Mouse (Mus musculus) intestine, embryonic 15.5 days (tissue): ENCODE data around the gene Csde1. TPM values are rescaled to one million over a fixed set of nuclear protein-coding genes. Genes with fewer than 3 reads are reported as not detected.

Experiments used
- ATAC-seq: fragments of 200-750 bp; cut with Nextera tagmentation; 2 replicates; pipeline ENCODE4 v1.8.0; 2017; ENCODE audit warnings: moderate TSS enrichment, moderate library complexity
- H3K27ac ChIP-seq: fragments of 300-500 bp; sonication (generic); 2 replicates; pipeline ENCODE4 v1.5.1; 2015; ENCODE audit warnings: mild to moderate bottlenecking, inconsistent platforms
- H3K27me3 ChIP-seq: fragments of 300-500 bp; sonication (generic); replicated peaks from 2 replicates; pipeline ENCODE4 v1.6.1; 2015; ENCODE audit warnings: inconsistent platforms
- H3K36me3 ChIP-seq: fragments of 300-500 bp; sonication (generic); 2 replicates; pipeline ENCODE4 v1.6.1; 2015; ENCODE audit warnings: inconsistent platforms
- H3K4me1 ChIP-seq: fragments of 300-500 bp; sonication (generic); replicated peaks from 2 replicates; pipeline ENCODE4 v1.6.1; 2015; ENCODE audit warnings: inconsistent platforms
- H3K4me2 ChIP-seq: fragments of 300-500 bp; sonication (generic); replicated peaks from 2 replicates; pipeline ENCODE4 v1.6.1; 2015; ENCODE audit warnings: mild to moderate bottlenecking, inconsistent platforms
- H3K4me3 ChIP-seq: fragments of 300-500 bp; sonication (generic); replicated peaks from 2 replicates; pipeline ENCODE4 v1.5.1; 2015; ENCODE audit warnings: inconsistent platforms
- H3K9ac ChIP-seq: fragments of 300-500 bp; sonication (generic); 2 replicates; pipeline ENCODE4 v1.6.1; 2015; ENCODE audit warnings: inconsistent platforms
- H3K9me3 ChIP-seq: fragments of 300-500 bp; sonication (generic); 2 replicates; pipeline ENCODE4 v1.6.1; 2016; ENCODE audit warnings: inconsistent platforms
- WGBS: fragments of 180-500 bp; shearing (Covaris S2); methylation state at CpG from one replicate; pipeline ENCODE4 v1.1.7; 2015; 5-methylcytosine and 5-hydroxymethylcytosine counted together
- polyA plus RNA-seq: library from polyadenylated mRNA; unstranded; fragments of >200 nt; fragmentation: Nextera tagmentation; extraction: Ambion mirVana; gene quantifications from 2 replicates; pipeline ENCODE4 v1.2.1, GENCODE M21; 2015

Gene Csde1
- polyA plus RNA-seq, 1 experiment from 2014 or later = 301 TPM

DNA sequence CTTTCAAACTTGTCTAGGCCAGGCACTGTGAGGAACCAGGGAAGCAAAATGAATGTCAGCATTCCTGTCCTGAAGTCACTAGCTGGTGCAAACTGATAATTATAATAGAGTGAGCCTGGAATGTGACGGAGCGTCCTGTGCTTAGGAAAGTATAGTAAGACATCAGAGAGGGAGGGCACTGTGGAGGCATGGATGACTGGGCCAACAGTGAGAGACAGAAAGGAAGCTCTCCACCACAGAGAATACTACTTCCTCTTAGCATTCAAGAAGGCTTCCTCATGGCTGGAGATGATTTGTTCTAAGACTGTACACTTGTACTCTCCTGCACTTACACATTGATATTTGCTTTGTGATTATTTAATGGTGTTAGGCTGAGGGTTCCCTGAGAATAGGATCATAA is 2.9 kb upstream of the Csde1 start:
- H3K4me2 ChIP-seq = no peak overlapping the region
- ATAC-seq = no peak
- H3K27ac ChIP-seq = no peak overlapping the region
- no peak overlapping the region for H3K4me3 ChIP-seq
- H3K9me3 ChIP-seq = no peaks in the 10 kb centered on the region
- H3K4me1 ChIP-seq = 0 out of 2 replicates have a peak, but pooled peaks cover 5% of the 10 kb centered on the region
- no peaks in the 10 kb centered on the region for H3K27me3 ChIP-seq
- WGBS = 79% methylated on average over 2 of the region's 2 CpGs
- H3K9ac ChIP-seq = no peak overlapping the region
- H3K36me3 ChIP-seq = no peaks in the 10 kb centered on the region

GRCm38 (mm10) chr3:103019462-103019861 is 764 bp upstream of the Csde1 start:
- 89% methylated on average over 2 of the region's 2 CpGs for WGBS
- no peaks in the 10 kb centered on the region for H3K27me3 ChIP-seq
- H3K27ac ChIP-seq = peak overlapping the region; percentile 93; the same call in 1 of the 2 replicates
- peak overlapping the region; percentile 55 for H3K4me2 ChIP-seq
- no peaks in the 10 kb centered on the region for H3K36me3 ChIP-seq
- H3K9ac ChIP-seq = no peak overlapping the region
- no peak for ATAC-seq
- no peaks in the 10 kb centered on the region for H3K9me3 ChIP-seq
- H3K4me1 ChIP-seq = 0 out of 2 replicates have a peak, but pooled peaks cover 7% of the 10 kb centered on the region
- H3K4me3 ChIP-seq = no peak overlapping the region

- Histone ChIP-seq H3K36me3 (no peaks in the 10 kb centered on the region), H3K9ac (peak overlapping the region; percentile 83), H3K4me2 (peak overlapping the region; percentile 64), H3K4me3 (peak overlapping the region; percentile 69), H3K4me1 (0 out of 2 replicates have a peak, but pooled peaks cover 7% of the 10 kb centered on the region), H3K9me3 (no peaks in the 10 kb centered on the region), H3K27ac (peak overlapping the region; percentile 93), H3K27me3 (no peaks in the 10 kb centered on the region)
- WGBS = under 1% methylated on average over 36 of the region's 37 CpGs
- ATAC-seq = peak; percentile 96
Measured at GRCm38 (mm10) chr3:103020943-103021638, 865 bp downstream of the Csde1 start.

- Histone ChIP-seq H3K27ac (no peak overlapping the region), H3K4me3 (no peak overlapping the region), H3K27me3 (no peaks in the 10 kb centered on the region), H3K36me3 (peaks cover 9% of the 10 kb centered on the region), H3K4me1 (0 out of 2 replicates have a peak, but pooled peaks cover 7% of the 10 kb centered on the region), H3K9me3 (no peaks in the 10 kb centered on the region), H3K9ac (no peak overlapping the region), H3K4me2 (no peak overlapping the region)
- ATAC-seq = no peak
- 83% methylated on average over 1 of the region's 1 CpGs for WGBS
Measured at GRCm38 (mm10) chr3:103026174-103026573, 5.9 kb downstream of the Csde1 start.

DNA sequence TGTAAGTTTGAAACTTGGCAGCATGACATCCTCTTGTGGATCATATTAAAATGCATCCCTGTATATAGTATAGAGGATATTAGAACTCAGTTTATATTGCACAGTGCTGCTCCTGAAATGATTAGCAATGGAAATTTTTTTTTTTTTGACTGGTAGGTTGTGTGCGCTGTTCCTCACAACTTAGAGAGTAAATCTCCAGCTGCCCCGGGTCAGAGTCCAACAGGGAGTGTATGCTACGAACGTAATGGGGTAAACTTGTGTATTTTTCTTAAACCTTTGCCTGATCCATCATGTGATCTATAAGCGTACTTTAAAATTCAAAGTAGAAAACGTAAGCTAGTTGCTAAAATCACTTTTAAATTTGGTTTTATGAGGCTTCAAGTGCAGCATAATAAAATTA is 20.1 kb downstream of the Csde1 start:
- Histone ChIP-seq H3K9ac (no peak overlapping the region), H3K36me3 (0 out of 2 replicates have a peak, but pooled peaks cover 9% of the 10 kb centered on the region), H3K4me2 (no peak overlapping the region), H3K9me3 (no peaks in the 10 kb centered on the region), H3K27me3 (no peaks in the 10 kb centered on the region), H3K4me1 (no peaks in the 10 kb centered on the region), H3K27ac (no peak overlapping the region), H3K4me3 (no peak overlapping the region)
- 74% methylated on average over 6 of the region's 6 CpGs for WGBS
- peak; percentile 58 for ATAC-seq

GRCm38 (mm10) chr3:103040861-103041379 is 20.7 kb downstream of the Csde1 start:
- Histone ChIP-seq H3K36me3 (0 out of 2 replicates have a peak, but pooled peaks cover 9% of the 10 kb centered on the region), H3K27ac (no peak overlapping the region)
- WGBS = 79% methylated on average over 1 of the region's 1 CpGs

DNA sequence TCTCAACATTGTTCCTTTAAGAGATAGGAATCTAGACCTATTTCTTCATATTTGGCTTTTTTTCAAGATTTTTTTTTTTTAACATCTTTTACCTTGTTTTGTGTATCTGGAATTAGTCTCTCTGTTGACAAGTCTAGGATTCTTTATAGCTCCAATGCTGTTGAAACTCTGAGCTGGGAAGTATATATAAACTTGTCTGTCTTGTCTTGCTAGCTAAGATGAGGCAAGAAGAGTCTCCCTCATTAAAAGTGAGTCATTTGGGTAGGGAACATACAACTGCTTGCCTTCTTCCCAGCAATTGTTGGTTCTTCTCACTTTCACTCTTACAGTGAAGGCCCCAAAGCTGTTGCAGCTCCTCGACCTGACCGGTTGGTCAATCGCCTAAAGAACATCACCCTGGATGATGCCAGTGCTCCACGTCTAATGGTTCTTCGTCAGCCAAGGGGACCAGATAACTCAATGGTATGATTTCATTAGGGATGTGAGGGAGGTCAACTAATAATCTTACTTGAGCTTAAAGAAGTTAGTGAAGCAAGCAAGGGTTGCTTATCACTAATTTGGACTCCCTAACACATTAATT is 35.9 kb downstream of the Csde1 start:
- no peaks in the 10 kb centered on the region for H3K4me1 ChIP-seq
- H3K9ac ChIP-seq = no peak overlapping the region
- H3K27ac ChIP-seq = no peak overlapping the region
- ATAC-seq = no peak
- WGBS = 81% methylated on average over 5 of the region's 5 CpGs
- no peak overlapping the region for H3K4me2 ChIP-seq
- no peaks in the 10 kb centered on the region for H3K27me3 ChIP-seq
- H3K9me3 ChIP-seq = no peaks in the 10 kb centered on the region
- H3K4me3 ChIP-seq = no peak overlapping the region
- H3K36me3 ChIP-seq = peaks cover 20% of the 10 kb centered on the region

More at GRCm38 (mm10) chr3:103040861-103041379, 20.7 kb downstream of the Csde1 start:
- ATAC-seq = no peak
- Histone ChIP-seq H3K27me3 (no peaks in the 10 kb centered on the region), H3K4me2 (no peak overlapping the region), H3K4me1 (no peaks in the 10 kb centered on the region), H3K9ac (no peak overlapping the region), H3K9me3 (no peaks in the 10 kb centered on the region), H3K4me3 (no peak overlapping the region)

GRCm38 (mm10) chr3:103057752-103058151 is 37.5 kb downstream of the Csde1 start:
- H3K27me3 ChIP-seq = no peaks in the 10 kb centered on the region
- peak overlapping the region; percentile 81 for H3K4me3 ChIP-seq
- no peaks in the 10 kb centered on the region for H3K9me3 ChIP-seq
- H3K4me1 ChIP-seq = no peaks in the 10 kb centered on the region
- H3K4me2 ChIP-seq = peak overlapping the region; percentile 59
- whole genome bisulfite sequencing = 5% methylated on average over 10 of the region's 10 CpGs
- 0 out of 2 replicates have a peak overlapping the region, but pooled peaks have one; percentile 51 for H3K27ac ChIP-seq
- ATAC-seq = peak; percentile 73
- H3K9ac ChIP-seq = no peak overlapping the region
- peaks cover 24% of the 10 kb centered on the region for H3K36me3 ChIP-seq

- Histone ChIP-seq H3K27me3 (no peaks in the 10 kb centered on the region), H3K4me3 (peak within 1 kb of the TSS; percentile 81), H3K9me3 (no peaks in the 10 kb centered on the region), H3K27ac (peak within 1 kb of the TSS; percentile 97), H3K4me1 (no peaks in the 10 kb centered on the region), H3K9ac (peak within 1 kb of the TSS; percentile 78), H3K4me2 (peak within 1 kb of the TSS; percentile 59), H3K36me3 (peaks cover 32% of the 10 kb centered on the region)
- WGBS = 3% methylated on average over 46 of the region's 46 CpGs
- peak; percentile 99 for ATAC-seq
Measured at GRCm38 (mm10) chr3:103058207-103059157, 38.3 kb downstream of the Csde1 start, which contains the start of gene Nras. Nras (plus strand) TSS chr3:103058285.

DNA sequence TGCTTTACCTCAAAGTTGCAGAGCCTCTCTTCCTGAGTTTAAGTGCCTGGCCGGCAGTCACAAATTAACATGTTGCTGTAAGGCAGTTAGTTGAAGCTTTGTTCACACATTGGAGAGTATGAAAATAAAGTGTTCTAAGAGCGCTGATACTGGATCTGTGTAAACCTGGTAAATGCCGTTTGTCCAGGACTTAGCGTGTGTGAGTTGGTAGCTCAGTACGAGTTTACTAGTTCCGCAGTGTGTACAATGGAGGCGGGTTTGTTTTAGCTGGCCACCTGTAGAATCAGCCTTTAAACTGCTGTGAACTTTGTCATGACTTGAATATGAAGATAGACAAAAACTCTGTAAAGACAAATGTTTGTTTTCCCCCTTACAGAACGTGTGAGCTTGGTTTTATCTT is 46.7 kb downstream of the Csde1 start:
- Histone ChIP-seq H3K4me1 (no peaks in the 10 kb centered on the region), H3K36me3 (peaks cover 36% of the 10 kb centered on the region), H3K9ac (no peak overlapping the region), H3K9me3 (no peaks in the 10 kb centered on the region), H3K27ac (no peak overlapping the region), H3K4me2 (no peak overlapping the region), H3K27me3 (no peaks in the 10 kb centered on the region), H3K4me3 (no peak overlapping the region)
- WGBS = 85% methylated on average over 8 of the region's 8 CpGs
- ATAC-seq = no peak

DNA sequence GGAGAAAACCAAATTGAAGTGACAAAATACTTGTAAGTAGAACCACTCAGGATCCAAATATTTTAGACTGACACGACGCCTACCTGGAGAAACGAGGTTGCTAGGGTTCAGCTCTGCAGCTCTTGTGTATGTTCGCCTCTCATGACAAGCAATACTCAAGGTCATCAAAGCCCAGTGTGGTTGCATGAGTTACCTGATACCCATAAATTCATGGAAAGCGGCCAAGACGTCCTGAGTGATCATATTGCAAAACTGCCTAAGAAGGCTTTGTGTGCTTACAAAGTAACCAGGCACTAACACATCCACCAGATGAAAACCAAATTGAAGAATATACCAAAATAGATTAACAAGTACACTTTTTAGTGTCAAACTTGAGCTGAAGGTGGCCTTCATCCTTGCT is 48.7 kb downstream of the Csde1 start:
- no peak overlapping the region for H3K9ac ChIP-seq
- ATAC-seq = no peak
- no peak overlapping the region for H3K4me2 ChIP-seq
- no peak overlapping the region for H3K4me3 ChIP-seq
- WGBS = 92% methylated on average over 6 of the region's 6 CpGs
- H3K27me3 ChIP-seq = no peaks in the 10 kb centered on the region
- H3K27ac ChIP-seq = no peak overlapping the region
- peaks cover 20% of the 10 kb centered on the region for H3K36me3 ChIP-seq
- H3K9me3 ChIP-seq = no peaks in the 10 kb centered on the region
- no peaks in the 10 kb centered on the region for H3K4me1 ChIP-seq

DNA sequence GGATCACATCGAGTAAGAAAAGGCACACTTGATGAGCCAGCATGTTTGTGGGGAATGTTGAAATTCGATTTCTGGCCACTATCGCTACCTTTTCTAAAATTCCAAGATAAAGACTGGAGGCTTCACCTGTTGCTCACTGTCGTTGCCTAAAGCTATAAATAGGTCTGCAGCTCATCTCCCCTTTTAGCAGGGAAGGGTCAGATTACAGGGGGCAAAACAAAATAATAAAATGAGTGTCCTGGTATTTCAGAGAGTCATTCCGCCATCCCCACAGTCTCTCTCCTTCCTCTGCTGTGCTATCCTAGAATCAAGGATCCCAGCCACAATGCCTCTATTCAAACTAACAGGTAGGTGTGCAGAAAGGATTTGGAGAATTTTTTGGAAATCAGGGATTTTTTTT is 53.5 kb downstream of the Csde1 start, which contains the start of gene Ampd1:
Ampd1 (plus strand) TSS at position 244 of the 400 bp plus-strand sequence.
- Histone ChIP-seq H3K36me3 (no peaks in the 10 kb centered on the region; the same call in 1 of the 2 replicates), H3K27ac (no peak within 1 kb of the TSS), H3K4me3 (no peak within 1 kb of the TSS), H3K27me3 (no peaks in the 10 kb centered on the region), H3K4me2 (no peak within 1 kb of the TSS), H3K9ac (no peak within 1 kb of the TSS), H3K9me3 (no peaks in the 10 kb centered on the region), H3K4me1 (no peaks in the 10 kb centered on the region)
- WGBS = 57% methylated on average over 5 of the region's 5 CpGs
- ATAC-seq = no peak
